Mouse (Mus musculus) thymus, postnatal 25 days (tissue): Measurements from ENCODE around the gene Cdc42bpg.
A peak's percentile ranks its signal among the peaks of the same experiment; 100 is the strongest.

Source experiments
- DNase-seq: peaks from one replicate; pipeline ENCODE4 v3.0.0; 2022

The Cdc42bpg gene

GRCm38 (mm10) chr19:6352107-6352505, 45.9 kb downstream of the Cdc42bpg start:
- DNase-seq = no peak

- DNase-seq = no peak
Observed at GRCm38 (mm10) chr19:6354030-6354429, 47.8 kb downstream of the Cdc42bpg start.

GRCm38 (mm10) chr19:6361291-6361690, 55.0 kb downstream of the Cdc42bpg start:
- no peak for DNase-seq

- DNase-seq = no peak
Observed at GRCm38 (mm10) chr19:6363091-6363410, 56.8 kb downstream of the Cdc42bpg start.

- DNase-seq = peak; percentile 100
Observed at GRCm38 (mm10) chr19:6363411-6364240, 57.4 kb downstream of the Cdc42bpg start, which contains the start of gene Sf1. Sf1 (plus strand) TSS chr19:6363690.

GRCm38 (mm10) chr19:6364317-6364725, 58.1 kb downstream of the Cdc42bpg start:
- DNase-seq = peak; percentile 92

GRCm38 (mm10) chr19:6364842-6365241, 58.6 kb downstream of the Cdc42bpg start:
- DNase-seq = no peak

- no peak for DNase-seq
Observed at GRCm38 (mm10) chr19:6370175-6370574, 63.9 kb downstream of the Cdc42bpg start.

GRCm38 (mm10) chr19:6372433-6372832, 66.2 kb downstream of the Cdc42bpg start:
- no peak for DNase-seq

- peak; percentile 85 for DNase-seq
Observed at GRCm38 (mm10) chr19:6373539-6374400, 67.5 kb downstream of the Cdc42bpg start.

GRCm38 (mm10) chr19:6374571-6374970, 68.3 kb downstream of the Cdc42bpg start:
- no peak for DNase-seq
